Comparison of ENCODE assay signal across 26 mouse cellular contexts in genomic region chr5:73219716-73220115, GRCm38 (mm10).
"Had no signal": no experiment of that assay in that cellular context is flagged by ENCODE, and none has a peak within 500 bp of the region (broad histone marks: within the 10 kb centered on the region; RNA-seq: fewer than 3 reads in every experiment).

No protein-coding gene starts in this region.

- H3K27ac ChIP-seq: gastrocnemius, adult 2 months; heart, embryonic 10.5 days; hindbrain, embryonic 10.5 days; hindbrain, embryonic 12.5 days; hindbrain, embryonic 14.5 days; intestine, embryonic 15.5 days; limb, embryonic 13.5 days; limb, embryonic 15.5 days; liver, embryonic 12.5 days; liver, embryonic 14.5 days had no signal

- ATAC-seq: hindbrain, embryonic 16.5 days; inflammation-experienced regulatory T-cells, adult 6 months; intestine, embryonic 15.5 days; intestine, postnatal 0 days; liver, embryonic 12.5 days had no signal

- H3K36me3 ChIP-seq: intestine, embryonic 15.5 days had no signal

- H3K4me1 ChIP-seq: hindbrain, embryonic 10.5 days; hindbrain, embryonic 12.5 days; intestine, embryonic 15.5 days; liver, embryonic 12.5 days had no signal

- H3K27me3 ChIP-seq: heart, embryonic 12.5 days; hindbrain, embryonic 12.5 days; intestine, embryonic 15.5 days; limb, embryonic 13.5 days; limb, embryonic 15.5 days; liver, embryonic 12.5 days had no signal

- H3K9me3 ChIP-seq: heart, embryonic 10.5 days; heart, embryonic 12.5 days; hindbrain, embryonic 10.5 days; hindbrain, embryonic 12.5 days; intestine, embryonic 15.5 days; limb, embryonic 13.5 days; limb, embryonic 15.5 days; liver, embryonic 12.5 days had no signal

- DNase-seq: gastrocnemius, adult 2 months; gastrocnemius, postnatal 10 days; gastrocnemius, postnatal 25 days; heart, adult 18-20 months; heart, postnatal 10 days; heart, postnatal 4 days; kidney, adult 18-20 months; kidney, adult 8-10 months; kidney, postnatal 14 days; kidney, postnatal 36 days; layer of hippocampus, adult 9-11 months; layer of hippocampus, postnatal 36 days; left cerebral cortex, postnatal 4 days had no signal

- H3K9ac ChIP-seq: heart, embryonic 12.5 days; hindbrain, embryonic 12.5 days; hindbrain, embryonic 14.5 days; intestine, embryonic 15.5 days; limb, embryonic 13.5 days; limb, embryonic 15.5 days; liver, embryonic 12.5 days; liver, embryonic 14.5 days had no signal

- H3K4me3 ChIP-seq: gastrocnemius, adult 2 months; heart, embryonic 10.5 days; heart, embryonic 12.5 days; hindbrain, embryonic 10.5 days; hindbrain, embryonic 12.5 days; intestine, embryonic 15.5 days; limb, embryonic 13.5 days; limb, embryonic 15.5 days; liver, embryonic 12.5 days had no signal

- H3K4me2 ChIP-seq: heart, embryonic 12.5 days; hindbrain, embryonic 12.5 days; hindbrain, embryonic 14.5 days; intestine, embryonic 15.5 days; limb, embryonic 13.5 days; limb, embryonic 15.5 days; liver, embryonic 12.5 days had no signal
